Mouse (Mus musculus) layer of hippocampus, adult 9-11 months (tissue): ENCODE data around the gene Creld2.

Experiments used
- DNase-seq: peaks from one replicate; pipeline ENCODE4 v3.0.0; 2022

Creld2 gene

DNA sequence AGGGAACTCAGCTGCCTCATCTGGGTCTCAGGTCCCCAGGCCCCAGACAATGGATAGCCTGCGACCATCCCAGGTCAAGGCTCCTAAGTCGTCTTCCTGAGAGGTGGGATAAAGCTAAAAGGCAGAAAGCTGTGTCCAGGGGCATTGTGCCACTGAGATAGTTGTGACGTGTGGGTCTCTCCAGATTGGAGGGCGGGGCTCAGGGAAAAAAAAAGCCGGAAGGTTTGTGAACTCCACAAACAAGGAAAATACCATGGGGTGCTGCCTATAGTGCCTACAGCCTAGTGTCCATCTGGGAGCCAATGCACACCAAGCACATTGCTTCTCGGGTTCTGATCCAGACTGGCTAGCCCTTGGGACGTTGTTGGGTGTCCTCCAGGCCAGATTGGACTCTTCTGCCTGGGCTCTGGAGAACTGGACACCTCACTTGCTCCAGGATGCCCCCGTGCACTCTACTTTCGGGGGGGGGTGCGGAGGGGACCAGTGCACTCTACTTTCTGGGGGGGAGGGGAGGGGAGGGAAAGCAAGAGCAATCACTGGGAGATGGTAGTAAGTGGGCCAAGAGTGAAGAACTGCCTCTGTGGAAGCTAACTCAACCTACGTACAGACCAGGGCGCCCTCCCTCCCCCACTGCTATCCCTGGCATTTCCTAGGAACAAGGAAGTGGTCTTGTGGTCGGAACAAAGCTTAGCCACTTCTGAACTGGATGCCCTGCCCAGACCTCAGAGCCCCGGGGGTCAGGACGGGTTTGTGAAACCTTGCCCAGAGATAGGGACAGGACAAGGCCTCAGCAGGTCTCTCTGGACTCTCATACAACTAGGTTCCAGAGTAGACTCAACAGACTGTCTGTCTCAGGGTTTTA is 35.8 kb downstream of the Creld2 start:
- no peak for DNase-seq

DNA sequence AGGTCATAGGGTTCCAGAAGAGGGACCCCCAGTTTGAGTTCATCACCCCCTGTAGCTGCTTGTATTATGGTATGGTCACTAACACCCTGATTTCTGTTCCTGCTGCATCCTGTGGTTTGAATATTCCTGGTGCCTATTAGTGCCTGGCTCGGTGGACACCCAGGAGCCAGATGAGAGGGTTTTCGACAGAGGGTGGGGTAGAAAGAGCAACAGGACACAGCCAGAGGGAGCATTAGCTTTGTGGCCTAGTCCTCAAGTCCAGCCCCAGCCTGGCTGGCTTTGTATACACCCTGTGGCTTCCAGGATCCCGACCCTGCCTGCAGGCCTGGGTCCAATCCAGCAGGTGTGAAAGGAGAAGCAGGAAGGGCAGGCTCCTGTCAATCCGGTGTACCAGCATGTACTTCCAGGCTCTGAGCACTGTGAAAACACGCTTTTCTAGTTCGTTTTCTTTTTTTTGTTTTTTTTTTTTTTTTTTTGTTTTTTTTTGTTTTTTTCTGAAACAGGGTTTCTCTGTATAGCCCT is 36.5 kb downstream of the Creld2 start:
- DNase-seq, result no peak

DNA sequence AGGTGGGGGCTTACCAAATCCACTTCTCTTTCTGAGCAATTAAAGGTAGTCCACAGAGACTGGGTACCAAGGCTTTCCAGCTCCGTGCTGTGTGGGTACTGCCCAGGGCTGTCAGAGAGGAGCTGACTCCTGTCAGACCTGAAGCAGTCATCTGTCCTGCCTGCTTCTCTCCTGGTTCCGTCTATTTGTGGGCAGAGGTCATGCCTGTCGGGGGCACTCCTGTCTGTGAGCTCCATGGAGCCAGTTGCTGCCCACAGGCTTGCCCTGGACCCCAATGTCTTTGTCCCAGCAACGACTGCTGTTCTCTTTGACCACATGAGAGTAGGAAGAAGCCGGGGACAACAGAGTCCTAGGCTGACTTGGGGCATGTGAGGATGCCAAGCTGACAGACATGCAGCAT is 37.2 kb downstream of the Creld2 start:
- DNase-seq, result no peak

DNA sequence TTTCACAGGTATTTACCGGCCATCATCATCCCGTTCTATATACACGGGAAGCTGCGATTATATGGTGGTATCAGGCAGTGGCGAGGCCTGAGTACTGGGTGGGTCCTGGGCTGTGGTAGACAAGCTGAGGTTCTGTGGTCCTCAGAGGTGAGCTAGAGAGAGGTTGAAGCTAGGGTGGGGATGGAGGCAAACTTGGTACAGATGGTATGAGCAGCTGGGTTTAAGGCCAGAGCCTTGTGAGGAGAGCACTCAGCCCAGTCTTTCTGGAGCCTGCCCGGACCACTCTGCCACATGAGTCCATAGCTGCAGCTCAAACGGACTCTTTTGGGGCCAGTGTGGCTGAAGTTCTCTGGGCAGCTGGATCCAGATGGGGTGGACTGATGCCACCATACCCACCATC is 37.9 kb downstream of the Creld2 start:
- DNase-seq, result no peak

DNA sequence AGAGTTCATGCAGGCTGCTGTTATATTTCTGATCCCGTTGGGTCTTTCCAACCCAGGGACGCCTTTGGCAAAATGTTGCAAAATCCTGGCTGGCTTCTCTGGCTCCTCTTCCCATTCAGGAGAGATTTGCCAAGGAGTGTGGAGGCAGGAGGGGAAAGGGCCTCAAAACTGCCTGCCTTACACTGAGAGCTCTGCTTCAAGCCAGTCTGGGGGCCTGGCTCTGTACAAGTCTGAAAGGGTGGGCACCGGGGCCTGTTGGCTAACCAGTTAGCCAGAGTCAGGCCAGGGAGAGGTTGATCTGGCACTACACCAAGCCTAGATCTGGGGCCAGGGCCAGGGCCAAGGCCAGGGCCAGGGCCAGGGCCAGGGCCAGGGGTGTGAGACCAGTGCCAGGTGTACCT is 38.7 kb downstream of the Creld2 start:
- no peak for DNase-seq

DNA sequence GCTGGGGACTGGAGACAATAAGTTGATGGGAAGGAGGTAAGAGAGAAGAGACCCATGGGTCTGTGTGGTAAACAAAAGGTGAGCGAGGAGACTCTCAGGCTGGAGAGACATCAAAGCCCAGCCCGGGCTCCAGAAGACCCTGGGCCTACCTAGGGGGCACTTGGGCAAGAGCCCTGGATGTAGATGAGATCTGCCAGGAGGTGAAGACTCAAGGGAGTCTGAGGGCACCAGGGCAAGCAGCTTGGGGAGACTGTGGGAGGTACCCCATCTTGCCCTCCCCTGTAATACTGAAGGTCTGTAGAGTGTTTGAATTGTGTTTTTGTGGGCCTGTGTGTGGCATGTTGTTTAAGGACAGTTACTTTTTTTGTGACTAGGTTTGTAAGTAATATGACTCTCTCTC is 39.3 kb downstream of the Creld2 start:
- DNase-seq, result no peak

DNA sequence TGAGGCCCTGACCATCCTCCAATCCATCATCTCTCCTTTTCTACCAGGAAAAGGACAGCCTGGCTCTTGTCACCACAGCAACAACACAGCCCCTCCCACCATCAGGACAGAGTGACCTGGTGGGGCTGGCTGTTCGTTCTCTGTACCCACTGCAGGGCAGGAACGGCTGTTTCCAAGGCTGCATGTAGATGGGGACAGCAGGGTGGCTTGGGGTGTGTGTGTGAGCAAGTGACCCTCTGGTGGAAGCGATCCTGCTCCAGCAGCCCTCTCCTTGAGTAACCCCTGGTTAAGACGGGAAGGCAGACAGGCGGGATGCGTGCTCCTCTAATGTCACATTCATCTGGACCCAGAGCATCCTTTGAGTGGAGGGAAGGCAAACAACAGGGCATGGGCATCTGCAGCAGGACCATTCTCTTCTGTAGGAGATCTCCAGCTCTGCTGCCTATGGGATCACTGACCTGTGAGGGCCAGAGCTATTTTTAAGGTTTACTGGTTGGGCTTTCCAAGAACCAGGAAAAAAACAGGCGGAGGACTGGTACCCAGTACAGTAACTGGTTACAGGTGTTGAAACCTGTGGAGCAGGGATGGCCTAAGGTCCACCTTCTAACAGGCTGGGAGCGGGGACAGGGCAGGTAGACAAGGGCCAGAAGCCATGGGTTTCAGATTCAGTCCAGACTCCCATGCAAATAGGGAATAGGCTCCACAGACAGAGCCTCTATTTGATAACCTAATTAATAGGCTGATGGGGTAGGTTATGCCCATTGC is 39.9 kb downstream of the Creld2 start:
- DNase-seq, result no peak

DNA sequence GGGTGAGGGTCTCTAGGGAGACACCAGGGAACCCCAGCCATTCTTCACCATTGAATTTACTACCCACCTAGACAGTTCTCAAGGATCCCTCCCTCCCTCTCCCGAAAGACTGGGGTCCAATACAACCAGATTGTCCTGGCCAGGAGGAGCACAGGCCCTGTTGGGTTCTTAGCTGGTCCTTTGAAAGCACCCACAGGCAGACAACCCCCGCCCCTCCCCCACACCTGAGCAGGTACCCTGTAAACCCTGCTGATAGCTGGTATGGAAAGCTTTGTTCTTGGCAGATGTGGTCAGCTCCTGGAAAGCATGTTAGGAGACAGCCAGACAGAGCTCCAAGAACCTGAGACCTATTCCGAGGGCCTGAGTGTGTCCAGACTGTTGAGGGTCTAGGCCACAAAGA is 41.3 kb downstream of the Creld2 start:
- no peak for DNase-seq

DNA sequence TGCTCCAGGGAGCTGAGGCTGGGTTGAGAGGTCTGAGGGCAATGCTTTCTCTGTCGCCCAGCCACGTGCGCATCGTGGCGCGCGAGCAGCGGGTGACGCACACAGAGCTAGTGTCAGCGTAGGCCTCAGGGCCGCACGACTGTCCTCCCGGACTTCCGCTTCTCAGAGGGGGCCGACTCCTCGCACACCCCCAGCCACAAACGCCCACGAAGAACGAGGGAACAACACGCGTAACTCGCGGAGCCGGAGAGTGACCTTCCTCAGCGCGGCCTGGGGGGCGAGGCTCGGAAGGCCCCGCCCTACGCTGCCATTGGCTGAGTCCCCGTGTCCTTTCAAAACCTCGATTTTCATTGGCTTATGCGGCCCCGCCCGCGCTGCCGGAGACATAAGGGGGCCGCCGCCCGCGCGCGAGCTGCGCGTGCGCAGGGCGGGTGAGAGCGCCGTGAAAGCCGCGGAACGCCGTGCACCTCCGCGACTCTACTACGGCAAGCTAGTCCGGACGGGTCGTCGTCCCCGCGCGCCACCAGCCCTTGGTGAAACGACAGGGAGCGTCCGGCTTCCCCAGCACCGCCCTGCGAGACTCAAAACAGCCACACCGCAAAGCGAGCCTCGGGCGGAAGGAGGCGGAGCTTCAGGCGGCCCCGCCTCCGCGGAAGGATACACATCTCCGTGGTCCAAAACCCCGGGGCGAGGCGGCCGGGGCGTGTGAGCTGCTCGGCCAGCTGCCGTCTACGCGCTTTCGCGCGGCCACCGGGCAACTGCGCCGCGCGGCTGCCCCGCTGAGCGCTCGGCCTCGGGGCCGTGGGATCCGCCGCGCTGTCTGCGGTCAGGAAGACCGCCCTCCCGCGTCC is 42.6 kb downstream of the Creld2 start, which contains the start of gene Pim3:
Gene Pim3 (plus strand): TSS at position 415 of the 851 bp plus-strand sequence.
- peak; percentile 99 for DNase-seq

DNA sequence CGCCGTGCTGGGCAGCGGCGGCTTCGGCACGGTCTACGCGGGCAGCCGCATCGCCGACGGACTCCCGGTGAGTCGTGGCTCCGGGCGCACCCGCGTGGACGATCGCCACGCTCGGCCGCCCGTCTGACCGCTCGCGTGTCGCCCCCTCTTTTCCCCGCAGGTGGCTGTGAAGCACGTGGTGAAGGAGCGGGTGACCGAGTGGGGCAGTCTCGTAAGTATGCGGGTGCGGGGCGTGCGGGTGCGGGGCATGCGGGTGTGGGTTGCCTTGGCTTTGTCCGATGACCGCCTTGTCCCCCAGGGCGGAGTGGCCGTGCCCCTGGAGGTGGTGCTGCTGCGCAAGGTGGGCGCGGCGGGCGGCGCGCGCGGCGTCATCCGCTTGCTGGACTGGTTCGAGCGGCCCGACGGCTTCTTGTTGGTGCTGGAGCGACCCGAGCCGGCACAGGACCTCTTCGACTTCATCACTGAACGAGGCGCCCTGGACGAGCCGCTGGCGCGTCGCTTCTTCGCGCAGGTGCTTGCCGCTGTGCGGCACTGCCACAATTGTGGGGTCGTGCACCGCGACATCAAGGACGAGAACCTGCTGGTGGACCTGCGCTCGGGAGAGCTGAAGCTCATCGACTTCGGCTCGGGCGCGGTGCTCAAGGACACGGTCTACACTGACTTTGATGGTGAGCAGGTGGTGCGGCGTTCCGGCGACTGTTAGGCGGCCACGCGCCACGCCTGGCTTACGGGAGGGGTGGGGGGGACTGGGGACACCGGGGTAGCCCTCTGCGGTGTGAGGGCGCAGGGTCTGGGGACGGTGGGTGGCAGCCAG is 43.6 kb downstream of the Creld2 start:
- peak; percentile 61 for DNase-seq

DNA sequence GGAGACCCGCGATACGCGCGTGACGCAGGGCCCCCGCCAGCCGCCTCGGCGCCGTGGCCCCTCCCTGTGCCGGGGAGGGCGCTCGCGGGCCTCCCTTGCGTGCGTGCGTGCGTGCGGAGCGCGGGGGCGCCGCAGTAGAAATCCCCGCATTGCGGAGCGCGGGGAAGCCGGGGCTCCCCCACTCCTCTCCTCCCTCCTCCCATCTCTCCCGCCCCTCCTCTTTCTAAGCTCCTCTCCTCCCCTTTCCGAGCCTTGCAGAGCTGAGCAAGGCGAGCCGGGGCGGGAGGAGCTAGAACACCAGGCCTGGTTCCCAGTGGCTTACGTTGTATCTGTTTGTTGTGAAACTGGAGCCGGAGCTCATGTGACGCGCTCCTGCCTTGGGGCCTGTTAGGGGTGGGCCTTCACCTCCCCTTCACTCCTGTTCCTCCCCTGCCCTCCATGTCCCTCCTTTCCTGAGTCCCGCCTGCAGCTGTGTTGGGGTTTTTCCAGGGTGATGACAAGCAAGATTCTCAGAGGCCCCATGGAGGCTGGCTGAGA is 44.3 kb downstream of the Creld2 start:
- peak; percentile 95 for DNase-seq

DNA sequence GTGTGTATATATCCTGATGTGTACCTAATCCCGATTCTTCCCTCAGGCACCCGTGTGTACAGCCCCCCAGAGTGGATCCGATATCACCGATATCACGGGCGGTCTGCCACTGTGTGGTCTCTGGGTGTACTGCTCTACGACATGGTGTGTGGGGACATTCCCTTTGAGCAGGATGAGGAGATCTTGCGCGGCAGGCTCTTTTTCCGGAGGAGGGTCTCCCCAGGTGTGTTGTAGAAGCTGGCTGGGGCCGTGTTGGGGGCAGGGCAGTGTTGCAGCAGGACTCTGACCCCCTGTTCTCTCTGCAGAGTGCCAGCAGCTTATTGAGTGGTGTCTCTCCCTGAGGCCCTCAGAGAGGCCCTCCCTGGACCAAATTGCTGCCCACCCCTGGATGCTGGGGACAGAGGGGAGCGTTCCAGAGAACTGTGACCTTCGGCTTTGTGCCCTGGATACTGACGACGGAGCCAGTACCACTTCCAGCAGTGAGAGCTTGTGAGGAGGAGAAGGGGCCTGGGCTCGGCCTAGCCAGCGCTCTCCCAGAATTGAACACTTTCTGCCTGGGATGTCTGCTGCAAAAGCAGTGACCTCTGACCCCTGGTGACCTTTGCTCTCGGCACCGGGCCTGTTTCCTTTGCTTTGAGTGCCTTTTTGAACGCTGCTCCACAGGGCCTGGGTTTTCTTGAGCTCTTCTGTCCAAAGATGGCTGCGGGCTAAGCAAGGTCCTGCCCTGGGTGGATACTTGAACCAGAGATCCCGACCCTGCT is 45.0 kb downstream of the Creld2 start:
- DNase-seq, result peak; percentile 43

DNA sequence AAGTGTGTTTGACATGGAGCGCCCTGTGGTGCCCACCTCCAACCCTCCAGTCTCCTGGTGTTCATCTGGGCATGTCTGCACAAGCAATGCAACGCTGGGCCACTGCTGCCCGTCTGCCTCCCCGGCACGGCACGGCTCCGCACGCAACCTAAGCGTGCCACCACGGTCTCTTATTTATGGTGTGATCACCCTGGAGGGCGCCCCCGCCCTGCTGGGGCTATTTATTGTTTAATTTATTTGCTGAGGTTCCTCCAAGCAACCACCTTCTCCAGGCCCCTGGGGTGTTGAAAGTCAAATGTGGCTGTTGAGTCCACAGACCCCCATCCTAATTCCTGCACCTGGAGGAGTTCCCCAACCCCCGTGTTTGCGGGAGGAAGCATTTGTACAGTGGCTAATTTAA is 45.6 kb downstream of the Creld2 start:
- DNase-seq, result no peak

DNA sequence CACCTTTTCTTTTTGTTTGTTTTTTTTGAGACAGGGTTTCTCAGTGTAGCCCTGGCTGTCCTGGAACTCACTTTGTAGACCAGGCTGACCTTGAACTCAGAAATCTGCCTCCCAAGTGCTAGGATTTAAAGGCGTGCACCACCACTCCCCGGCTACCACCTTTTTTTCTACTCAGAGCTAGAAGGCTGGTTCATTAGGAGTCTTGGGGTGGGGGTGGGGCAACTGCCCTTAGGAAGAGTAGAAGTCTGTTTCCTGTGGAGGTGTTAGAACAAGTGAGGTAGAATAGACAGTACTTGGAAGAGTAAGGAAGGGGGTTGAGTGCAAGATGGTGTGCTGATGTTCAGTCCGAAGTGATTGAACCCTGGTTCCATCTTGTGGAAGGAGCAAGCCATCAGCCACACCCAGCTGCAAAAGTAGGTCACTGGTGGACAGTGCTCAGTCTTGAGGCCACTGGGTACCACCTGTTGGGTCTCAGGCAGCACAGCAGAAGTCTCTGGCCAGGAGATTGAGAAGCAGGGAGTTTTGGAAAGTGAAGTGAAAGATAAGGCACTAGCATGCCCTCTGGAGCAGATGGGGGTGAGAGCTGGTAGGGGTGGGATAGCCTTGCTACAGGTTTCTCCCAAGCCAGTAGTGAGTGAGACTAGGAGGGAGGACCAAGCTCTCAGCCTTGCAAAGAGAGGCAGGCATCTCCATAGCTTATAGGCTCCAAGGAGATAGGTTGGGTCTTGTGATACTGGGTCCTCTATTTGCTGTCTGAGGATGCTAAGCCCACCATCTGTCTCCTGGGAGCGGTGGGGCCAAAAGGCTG is 46.6 kb downstream of the Creld2 start:
- no peak for DNase-seq

DNA sequence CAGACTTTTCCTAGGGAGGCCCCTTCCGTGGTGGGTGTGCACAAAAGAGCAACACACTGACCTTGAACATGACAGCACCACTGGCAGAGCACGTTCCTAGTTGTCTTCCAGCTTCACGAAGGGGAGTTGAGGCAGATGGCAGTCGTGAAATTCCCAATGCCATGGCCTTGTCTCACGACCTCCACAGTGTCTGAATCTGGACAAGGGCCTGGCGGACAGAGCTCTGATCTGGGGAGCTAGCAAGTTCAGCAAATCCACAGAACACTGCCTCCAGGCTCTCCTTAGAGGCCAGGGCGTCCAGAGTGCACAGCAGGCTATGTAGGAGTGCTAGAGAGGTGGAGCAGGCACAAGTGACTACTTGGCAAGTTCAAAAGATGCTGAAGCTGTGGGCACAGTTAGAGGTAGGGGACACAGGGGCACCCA is 47.5 kb downstream of the Creld2 start:
- DNase-seq, result no peak

DNA sequence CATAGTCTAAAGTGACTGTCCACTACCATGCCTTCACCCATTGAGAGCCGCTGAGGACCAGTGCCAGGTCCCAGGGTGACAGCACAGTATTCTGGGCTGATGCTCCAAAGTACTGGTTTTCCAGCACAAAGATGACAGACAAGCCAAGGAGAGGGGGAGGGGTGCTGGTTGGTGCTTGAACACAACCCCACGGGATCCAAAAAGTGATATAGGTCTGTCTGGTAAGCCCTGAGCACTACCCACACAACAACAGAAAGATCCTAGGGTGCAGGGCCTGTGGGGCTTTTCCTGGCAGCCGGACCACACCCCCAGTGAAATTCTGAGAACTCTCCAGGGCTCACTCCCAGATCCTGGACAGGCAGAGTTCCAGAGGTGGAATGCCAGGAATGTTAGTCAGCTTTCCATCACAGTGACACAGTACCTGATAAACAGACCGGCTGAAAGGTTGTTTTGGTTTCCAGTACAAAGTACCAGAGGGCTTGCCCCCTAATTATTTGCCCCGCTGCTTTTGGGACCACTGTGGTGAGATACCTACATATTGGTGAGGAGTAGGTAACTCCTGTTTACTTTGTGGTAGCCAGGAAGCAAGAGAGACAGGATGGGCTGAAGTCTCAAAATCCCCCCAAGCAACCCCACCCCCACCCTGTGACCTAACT is 48.0 kb downstream of the Creld2 start:
- DNase-seq, result no peak

DNA sequence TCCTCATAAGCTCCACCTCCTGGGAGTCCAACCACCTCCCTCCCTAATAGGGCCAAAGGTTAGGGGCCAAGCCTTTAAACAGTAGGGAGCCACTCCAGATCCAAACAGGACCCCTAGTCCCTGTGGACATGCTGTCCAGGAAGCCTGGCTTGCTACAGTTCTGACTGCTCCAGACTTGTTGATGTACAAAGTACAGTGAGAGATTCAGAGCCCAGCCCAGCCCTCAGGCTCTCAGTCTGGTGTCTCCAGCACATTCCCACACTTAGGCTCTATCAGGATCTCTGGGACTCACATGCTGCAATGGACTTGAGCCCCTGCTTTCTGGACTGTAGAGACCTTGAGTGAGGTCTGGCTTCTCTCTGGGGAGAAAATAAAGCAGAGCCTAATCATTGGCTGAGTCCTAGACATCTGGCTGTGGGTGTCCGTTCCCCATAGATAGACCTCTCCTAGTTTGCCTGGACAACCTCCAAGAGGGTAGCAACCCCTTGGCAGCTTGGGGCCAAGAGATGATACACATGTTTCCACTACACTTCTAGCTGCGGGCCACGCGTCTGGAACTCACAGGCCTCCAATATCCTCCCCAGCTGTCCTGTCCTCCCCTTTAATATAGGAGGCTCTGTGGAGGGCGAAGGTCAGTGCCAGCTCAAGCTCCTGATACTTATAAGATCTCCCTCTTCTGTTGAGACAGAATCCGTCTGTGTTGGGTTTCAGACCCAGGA is 48.7 kb downstream of the Creld2 start:
- DNase-seq, result no peak

DNA sequence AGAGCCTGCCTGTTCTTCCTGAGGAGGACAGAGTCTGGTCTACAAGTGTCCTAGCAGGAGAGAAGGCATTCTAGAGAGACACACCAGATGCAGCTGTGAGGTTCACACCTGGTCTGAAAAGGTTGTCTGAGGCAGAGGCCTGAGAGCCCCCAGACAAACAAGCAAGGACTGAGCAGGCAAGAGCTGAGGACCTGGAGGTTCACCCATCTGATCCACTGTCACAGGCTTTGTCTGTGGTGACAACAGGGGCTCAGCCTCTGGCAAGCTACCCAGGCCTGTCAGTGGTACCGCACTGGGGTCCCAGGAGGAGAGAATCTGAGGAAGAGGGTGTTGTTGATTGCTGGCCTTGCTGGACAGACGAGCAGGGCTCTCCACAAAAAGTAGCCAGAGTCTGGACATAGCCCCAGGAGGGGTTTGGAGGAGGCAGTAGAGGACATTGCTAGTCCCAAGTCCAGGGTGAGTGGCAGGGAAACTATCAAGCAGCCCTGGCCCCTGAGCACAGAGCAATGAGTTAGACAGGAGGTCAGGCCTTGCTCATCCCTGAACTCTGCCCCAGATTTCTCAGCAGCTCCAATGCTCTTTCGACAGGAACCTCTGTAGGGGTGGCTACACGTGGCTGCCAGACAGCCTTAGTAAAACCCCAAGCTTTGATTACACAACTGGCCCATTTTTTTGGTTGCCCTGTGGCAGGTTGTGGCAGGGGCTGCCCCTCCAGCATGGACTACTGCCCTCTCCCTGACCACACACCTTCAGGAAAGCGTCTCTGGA is 51.2 kb downstream of the Creld2 start:
- DNase-seq, result no peak
